Mouse (Mus musculus) liver, embryonic 11.5 days (tissue): ENCODE measurements at regions not wholly inside any gene's neighbourhood (a gene's known extent, or its start where the extent isn't known, plus 50 kb on each side); places are given as distances from the start of the nearest gene placed in this dataset.

Experiments used
- ATAC-seq: fragments of 200-750 bp; cut with Nextera tagmentation; replicated peaks from 2 replicates; pipeline ENCODE4 v1.8.0; 2017; ENCODE audit warnings: moderate number of reproducible peaks, mild to moderate bottlenecking, moderate TSS enrichment, moderate library complexity; ENCODE audit not compliant: low FRiP score
- DNase-seq: peaks from one replicate; pipeline ENCODE4 v3.0.0-alpha.2; 2017; ENCODE audit warnings: low spot score
- H3K27ac ChIP-seq: fragments of 300-500 bp; sonication (generic); 2 replicates; pipeline ENCODE4 v1.5.1; 2014; ENCODE audit warnings: mild to moderate bottlenecking, low read depth, low read length, control low read depth
- H3K27me3 ChIP-seq: fragments of 300-500 bp; sonication (generic); replicated peaks from 2 replicates; pipeline ENCODE4 v1.6.1; 2014; ENCODE audit warnings: low read length, mixed read lengths; ENCODE audit not compliant: control insufficient read depth, insufficient read depth
- H3K36me3 ChIP-seq: fragments of 300-500 bp; sonication (generic); 2 replicates; pipeline ENCODE4 v1.6.1; 2014; ENCODE audit warnings: mild to moderate bottlenecking, low read length, moderate library complexity, mixed read lengths; ENCODE audit not compliant: control insufficient read depth, insufficient read depth
- H3K4me1 ChIP-seq: fragments of 300-500 bp; sonication (generic); replicated peaks from 2 replicates; pipeline ENCODE4 v1.6.1; 2014; ENCODE audit warnings: low read length, mixed read lengths; ENCODE audit not compliant: control insufficient read depth, insufficient read depth
- H3K4me2 ChIP-seq: fragments of 300-500 bp; sonication (generic); 2 replicates; pipeline ENCODE4 v1.6.1; 2014; ENCODE audit warnings: mild to moderate bottlenecking, control low read depth, moderate library complexity
- H3K4me3 ChIP-seq: fragments of 300-500 bp; sonication (generic); 2 replicates; pipeline ENCODE4 v1.5.1; 2014; ENCODE audit warnings: low read depth, low read length, control low read depth
- H3K9ac ChIP-seq: fragments of 300-500 bp; sonication (generic); 2 replicates; pipeline ENCODE4 v1.6.1; 2014; ENCODE audit warnings: low read depth, low read length, control low read depth
- H3K9me3 ChIP-seq: fragments of 300-500 bp; sonication (generic); 2 replicates; pipeline ENCODE4 v1.6.1; 2016; ENCODE audit warnings: low read length, inconsistent platforms, mixed read lengths; ENCODE audit not compliant: control insufficient read depth
- WGBS: fragments of 180-500 bp; shearing (Covaris S2); extraction: QIAGEN DNeasy Blood & Tissue Kit; methylation state at CpG from one replicate; pipeline ENCODE4 v1.1.7; 2014; 5-methylcytosine and 5-hydroxymethylcytosine counted together

- no peaks in the 10 kb centered on the region for H3K27me3 ChIP-seq
- ATAC-seq (peak; percentile 87), DNase-seq (no peak)
- no peak overlapping the region for H3K9ac ChIP-seq
- no peak overlapping the region for H3K27ac ChIP-seq
- no peak overlapping the region for H3K4me2 ChIP-seq
- no peaks in the 10 kb centered on the region for H3K36me3 ChIP-seq
- WGBS: 67% methylated on average over 12 of the region's 12 CpGs
- H3K9me3 ChIP-seq: no peaks in the 10 kb centered on the region
- no peak overlapping the region for H3K4me3 ChIP-seq
- H3K4me1 ChIP-seq: no peaks in the 10 kb centered on the region; the same call in 1 of the 2 replicates
These were observed 107.0 kb upstream of the Magi3 start for GRCm38 (mm10) chr3:104327034-104327729.

- Histone ChIP-seq H3K27ac (no peak overlapping the region), H3K27me3 (no peaks in the 10 kb centered on the region), H3K9ac (no peak overlapping the region), H3K4me1 (peaks cover 6% of the 10 kb centered on the region; the same call in 1 of the 2 replicates), H3K9me3 (no peaks in the 10 kb centered on the region), H3K36me3 (no peaks in the 10 kb centered on the region), H3K4me3 (no peak overlapping the region), H3K4me2 (no peak overlapping the region)
- no peak for ATAC-seq
- WGBS: 53% methylated on average over 2 of the region's 2 CpGs
- no peak for DNase-seq
These were observed 102.4 kb upstream of the Magi3 start for GRCm38 (mm10) chr3:104322591-104322990.

GRCm38 (mm10) chr3:104320404-104320803 is 100.2 kb upstream of the Magi3 start:
- DNase-seq: no peak
- no peak overlapping the region for H3K27ac ChIP-seq
- ATAC-seq: no peak

GRCm38 (mm10) chr3:104319377-104319776 is 99.2 kb upstream of the Magi3 start:
- no peak for ATAC-seq
- peaks cover 6% of the 10 kb centered on the region; the same call in 1 of the 2 replicates for H3K4me1 ChIP-seq

More at GRCm38 (mm10) chr3:104320404-104320803, 100.2 kb upstream of the Magi3 start:
- no peak overlapping the region for H3K4me3 ChIP-seq
- WGBS: 72% methylated on average over 4 of the region's 4 CpGs
- peaks cover 6% of the 10 kb centered on the region; the same call in 1 of the 2 replicates for H3K4me1 ChIP-seq
- no peaks in the 10 kb centered on the region for H3K27me3 ChIP-seq
- H3K9me3 ChIP-seq: no peaks in the 10 kb centered on the region
- no peak overlapping the region for H3K9ac ChIP-seq
- no peaks in the 10 kb centered on the region for H3K36me3 ChIP-seq
- H3K4me2 ChIP-seq: no peak overlapping the region

GRCm38 (mm10) chr3:104318911-104319310 is 98.7 kb upstream of the Magi3 start:
- Histone ChIP-seq H3K36me3 (no peaks in the 10 kb centered on the region), H3K4me1 (peaks cover 6% of the 10 kb centered on the region; the same call in 1 of the 2 replicates), H3K9ac (no peak overlapping the region), H3K27me3 (no peaks in the 10 kb centered on the region), H3K4me3 (no peak overlapping the region), H3K4me2 (peak overlapping the region; percentile 28; the same call in 1 of the 2 replicates), H3K27ac (no peak overlapping the region), H3K9me3 (no peaks in the 10 kb centered on the region)
- no peak for DNase-seq
- 0 out of 2 replicates have a peak, but pooled peaks have one; percentile 36 for ATAC-seq
- 29% methylated on average over 8 of the region's 8 CpGs for WGBS

More at GRCm38 (mm10) chr3:104319377-104319776, 99.2 kb upstream of the Magi3 start:
- Histone ChIP-seq H3K9ac (no peak overlapping the region), H3K36me3 (no peaks in the 10 kb centered on the region), H3K27ac (no peak overlapping the region), H3K27me3 (no peaks in the 10 kb centered on the region), H3K4me2 (peak overlapping the region; percentile 28; the same call in 1 of the 2 replicates), H3K4me3 (no peak overlapping the region), H3K9me3 (no peaks in the 10 kb centered on the region)
- no peak for DNase-seq
- WGBS: 48% methylated on average over 6 of the region's 6 CpGs

GRCm38 (mm10) chr3:104317528-104317927 is 97.4 kb upstream of the Magi3 start:
- no peak for ATAC-seq
- no peak overlapping the region for H3K27ac ChIP-seq
- no peaks in the 10 kb centered on the region for H3K36me3 ChIP-seq
- WGBS: 78% methylated on average over 4 of the region's 4 CpGs
- peaks cover 6% of the 10 kb centered on the region; the same call in 1 of the 2 replicates for H3K4me1 ChIP-seq
- no peak overlapping the region for H3K4me2 ChIP-seq
- no peak overlapping the region for H3K4me3 ChIP-seq
- H3K9me3 ChIP-seq: no peaks in the 10 kb centered on the region
- no peaks in the 10 kb centered on the region for H3K27me3 ChIP-seq
- no peak overlapping the region for H3K9ac ChIP-seq
- no peak for DNase-seq

- 68% methylated on average over 4 of the region's 4 CpGs for WGBS
- H3K4me1 ChIP-seq: no peaks in the 10 kb centered on the region
- H3K9me3 ChIP-seq: no peaks in the 10 kb centered on the region
- no peak for ATAC-seq
- no peaks in the 10 kb centered on the region for H3K36me3 ChIP-seq
- no peak overlapping the region for H3K9ac ChIP-seq
- no peak overlapping the region for H3K4me3 ChIP-seq
- no peak overlapping the region for H3K4me2 ChIP-seq
- no peak overlapping the region for H3K27ac ChIP-seq
- H3K27me3 ChIP-seq: no peaks in the 10 kb centered on the region
- DNase-seq: no peak
These were observed 92.9 kb upstream of the Magi3 start for GRCm38 (mm10) chr3:104313063-104313462.

GRCm38 (mm10) chr3:104306961-104307360 is 86.8 kb upstream of the Magi3 start:
- no peak for DNase-seq
- WGBS: 80% methylated on average over 1 of the region's 1 CpGs
- Histone ChIP-seq H3K4me2 (no peak overlapping the region), H3K27ac (no peak overlapping the region), H3K27me3 (no peaks in the 10 kb centered on the region), H3K36me3 (no peaks in the 10 kb centered on the region), H3K4me3 (no peak overlapping the region), H3K9me3 (no peaks in the 10 kb centered on the region), H3K9ac (no peak overlapping the region), H3K4me1 (no peaks in the 10 kb centered on the region; the same call in 1 of the 2 replicates)
- no peak for ATAC-seq
